Mouse (Mus musculus): ENCODE data around the gene Thap7. TPM values are rescaled to one million over a fixed set of nuclear protein-coding genes. Genes with fewer than 3 reads are reported as not detected.
A peak's percentile ranks its signal among the peaks of the same experiment; 100 is the strongest.

Thap7 gene
- 45.1 and 46.5 TPM in 2 replicates for polyA plus RNA-seq (2014; fragmentation: Nextera tagmentation; extraction: Ambion mirVana)

DNA sequence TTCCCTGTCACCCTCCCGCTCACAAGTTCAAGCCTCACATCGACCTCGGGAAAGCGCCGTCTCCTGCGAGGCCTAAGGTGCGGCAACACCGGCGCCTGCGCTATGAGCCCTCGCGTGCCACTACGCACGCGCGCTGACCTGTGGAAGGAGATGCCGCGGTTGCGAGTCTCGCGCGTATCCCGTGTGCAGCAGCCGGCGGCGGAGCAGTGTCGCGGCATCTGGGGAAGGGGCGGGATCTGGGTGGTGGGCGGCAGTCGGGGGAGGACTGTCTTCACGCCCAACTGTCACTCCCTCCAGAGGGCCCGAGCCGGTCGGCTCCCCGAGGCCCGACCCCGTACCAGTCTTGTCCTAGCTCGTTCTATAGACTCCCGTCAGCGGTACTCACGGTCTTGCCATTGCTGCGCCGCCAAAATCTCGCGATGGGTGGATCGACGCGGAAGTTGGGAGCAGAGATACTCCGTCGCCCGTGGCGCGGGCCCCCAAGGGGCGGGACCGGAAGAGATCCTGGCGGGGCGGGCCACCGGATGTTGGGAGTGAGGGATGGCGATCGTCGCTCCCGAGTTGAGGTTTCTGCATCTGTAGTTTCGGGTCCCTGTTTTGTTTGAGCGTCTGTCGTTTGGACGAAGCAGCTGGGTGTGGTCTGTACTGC, at the start of gene Thap7:
Gene Thap7 (minus strand): TSS at position 497 of the 649 bp plus-strand sequence.
- Histone ChIP-seq H3K36me3 (ENCODE audit: control insufficient read depth, insufficient read depth, low read length) (peaks cover 17% of the 10 kb centered on the region; the same call in 1 of the 2 replicates), H3K4me1 (replicated peaks; ENCODE audit: control insufficient read depth, insufficient read depth, low read length) (peaks cover 12% of the 10 kb centered on the region), H3K9me3 (ENCODE audit: control insufficient read depth, low read length) (no peaks in the 10 kb centered on the region), H3K4me2 (peak within 1 kb of the TSS; percentile 98), H3K9ac (ENCODE audit: low read depth, low read length) (peak within 1 kb of the TSS; percentile 88), H3K4me3 (ENCODE audit: low read depth, low read length) (peak within 1 kb of the TSS; percentile 80), H3K27ac (ENCODE audit: low read depth, low read length) (peak within 1 kb of the TSS; percentile 94), H3K27me3 (replicated peaks; ENCODE audit: control insufficient read depth, insufficient read depth, low read length) (no peaks in the 10 kb centered on the region)
- DNase-seq (ENCODE audit: low spot score): peak; percentile 98
- ATAC-seq (replicated peaks; ENCODE audit: low FRiP score): peak; percentile 95
- 0% methylated on average over 67 of the region's 67 CpGs for WGBS

DNA sequence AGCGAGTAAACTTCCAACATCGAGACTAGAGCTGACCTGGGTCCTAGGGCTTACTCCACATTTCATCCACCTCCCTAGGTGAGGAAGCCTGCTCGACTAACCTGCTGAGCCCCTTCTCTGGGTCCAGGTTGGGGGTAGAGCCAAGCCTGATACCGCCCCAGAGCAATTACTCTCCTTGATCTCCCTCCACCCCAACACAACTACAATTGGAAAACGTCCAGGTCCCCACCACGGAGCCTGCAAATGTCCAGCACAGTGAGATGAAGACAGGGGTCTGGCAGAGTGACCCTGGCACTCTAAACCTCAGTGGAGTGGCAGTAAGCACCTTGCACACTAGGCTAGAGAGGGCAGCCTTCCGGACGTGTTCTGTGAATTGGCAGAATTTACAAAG, 45.9 kb upstream of the Thap7 start:
- peaks cover 47% of the 10 kb centered on the region for H3K27me3 ChIP-seq (replicated peaks; ENCODE audit: control insufficient read depth, insufficient read depth, low read length)
- H3K27ac ChIP-seq (ENCODE audit: low read depth, low read length): no peak overlapping the region

DNA sequence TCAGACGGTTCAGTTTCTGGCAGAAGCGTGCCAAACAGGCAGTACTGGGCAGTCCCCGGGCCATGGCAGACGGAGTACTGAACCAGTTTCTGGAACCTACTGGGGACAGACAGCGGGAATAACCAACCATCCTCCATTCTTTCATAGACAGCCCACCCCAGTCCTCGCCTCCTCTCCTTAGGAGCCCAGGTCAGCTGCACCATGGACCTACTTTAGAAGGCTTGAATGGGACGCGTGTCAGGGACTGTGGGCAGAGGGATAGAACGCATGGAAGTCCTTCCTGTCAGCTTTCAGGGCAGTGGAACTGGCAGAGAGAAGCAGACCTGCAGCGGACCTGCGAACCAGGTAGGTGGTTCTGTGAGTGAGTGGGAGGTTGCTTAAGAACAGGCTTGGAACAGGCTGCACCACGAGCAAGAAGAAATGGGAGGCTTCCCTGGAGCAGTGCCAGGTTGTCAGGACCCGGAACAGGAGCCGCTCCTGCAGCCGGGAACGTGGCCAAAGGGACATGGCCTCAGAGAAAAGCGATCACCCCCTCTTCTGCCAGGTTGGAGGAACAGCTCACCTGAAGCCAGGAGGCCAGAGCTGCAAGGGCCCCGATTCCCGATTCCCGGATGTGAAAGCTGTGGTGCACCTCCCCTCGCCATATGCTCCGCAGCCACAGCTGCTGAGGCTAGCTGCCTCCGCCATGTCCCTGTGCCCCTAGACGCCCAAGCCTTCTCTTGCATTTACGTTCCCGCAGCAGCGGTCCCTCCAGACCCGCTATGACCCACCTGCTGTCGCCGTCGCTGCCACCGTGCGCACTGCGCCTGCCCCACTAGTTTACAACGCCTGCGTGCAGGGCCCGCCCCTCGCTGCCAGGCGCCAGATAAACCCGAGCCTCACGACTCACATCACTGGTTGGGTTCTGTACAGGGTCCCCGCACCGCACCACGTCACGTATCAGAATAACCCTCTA, 45.2 kb upstream of the Thap7 start:
- Histone ChIP-seq H3K4me2 (peak overlapping the region; percentile 73), H3K4me3 (ENCODE audit: low read depth, low read length) (peak overlapping the region; percentile 47), H3K27ac (ENCODE audit: low read depth, low read length) (no peak overlapping the region), H3K36me3 (ENCODE audit: control insufficient read depth, insufficient read depth, low read length) (no peaks in the 10 kb centered on the region), H3K4me1 (replicated peaks; ENCODE audit: control insufficient read depth, insufficient read depth, low read length) (peaks cover 4% of the 10 kb centered on the region; the same call in 1 of the 2 replicates), H3K27me3 (replicated peaks; ENCODE audit: control insufficient read depth, insufficient read depth, low read length) (peaks cover 48% of the 10 kb centered on the region), H3K9ac (ENCODE audit: low read depth, low read length) (peak overlapping the region; percentile 11), H3K9me3 (ENCODE audit: control insufficient read depth, low read length) (no peaks in the 10 kb centered on the region)
- WGBS: 15% methylated on average over 45 of the region's 45 CpGs
- DNase-seq (ENCODE audit: low spot score) (peak; percentile 50), ATAC-seq (replicated peaks; ENCODE audit: low FRiP score) (peak; percentile 58; the same call in 1 of the 2 replicates)

More for the DNA sequence above, 45.9 kb upstream of the Thap7 start:
- Histone ChIP-seq H3K4me3 (ENCODE audit: low read depth, low read length) (peak overlapping the region; percentile 47), H3K4me1 (replicated peaks; ENCODE audit: control insufficient read depth, insufficient read depth, low read length) (peaks cover 4% of the 10 kb centered on the region; the same call in 1 of the 2 replicates), H3K4me2 (peak overlapping the region; percentile 73), H3K9me3 (ENCODE audit: control insufficient read depth, low read length) (no peaks in the 10 kb centered on the region), H3K36me3 (ENCODE audit: control insufficient read depth, insufficient read depth, low read length) (no peaks in the 10 kb centered on the region), H3K9ac (ENCODE audit: low read depth, low read length) (peak overlapping the region; percentile 11; the same call in 1 of the 2 replicates)
- ATAC-seq (replicated peaks; ENCODE audit: low FRiP score) (no peak), DNase-seq (ENCODE audit: low spot score) (no peak)
- 31% methylated on average over 8 of the region's 8 CpGs for WGBS

DNA sequence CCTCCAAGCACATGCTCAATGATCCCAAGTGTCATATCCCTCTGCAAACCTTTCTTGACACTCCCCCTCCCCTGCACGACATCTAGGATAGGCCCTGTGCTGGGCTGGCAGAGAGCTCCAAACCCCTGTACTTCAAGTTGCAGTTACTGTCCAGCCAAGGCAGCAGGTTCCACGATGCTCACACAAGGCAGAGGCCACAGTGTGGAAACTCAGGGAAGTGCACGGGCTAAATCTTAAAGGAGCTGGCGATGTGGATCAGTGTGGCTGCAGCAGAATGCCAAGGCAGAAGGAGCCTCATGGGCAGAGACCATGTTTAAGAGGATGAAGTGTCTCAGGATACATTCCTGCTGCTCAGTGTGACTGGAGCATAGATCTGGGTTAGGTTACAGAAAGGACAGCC, 35.2 kb upstream of the Thap7 start:
- Histone ChIP-seq H3K4me2 (no peak overlapping the region), H3K9me3 (ENCODE audit: control insufficient read depth, low read length) (no peaks in the 10 kb centered on the region), H3K27ac (ENCODE audit: low read depth, low read length) (no peak overlapping the region), H3K4me1 (replicated peaks; ENCODE audit: control insufficient read depth, insufficient read depth, low read length) (peaks cover 5% of the 10 kb centered on the region), H3K9ac (ENCODE audit: low read depth, low read length) (no peak overlapping the region), H3K4me3 (ENCODE audit: low read depth, low read length) (no peak overlapping the region), H3K36me3 (ENCODE audit: control insufficient read depth, insufficient read depth, low read length) (no peaks in the 10 kb centered on the region), H3K27me3 (replicated peaks; ENCODE audit: control insufficient read depth, insufficient read depth, low read length) (peaks cover 2% of the 10 kb centered on the region; the same call in 1 of the 2 replicates)
- DNase-seq (ENCODE audit: low spot score) (no peak), ATAC-seq (replicated peaks; ENCODE audit: low FRiP score) (no peak)
- WGBS: 32% methylated on average over 4 of the region's 4 CpGs

DNA sequence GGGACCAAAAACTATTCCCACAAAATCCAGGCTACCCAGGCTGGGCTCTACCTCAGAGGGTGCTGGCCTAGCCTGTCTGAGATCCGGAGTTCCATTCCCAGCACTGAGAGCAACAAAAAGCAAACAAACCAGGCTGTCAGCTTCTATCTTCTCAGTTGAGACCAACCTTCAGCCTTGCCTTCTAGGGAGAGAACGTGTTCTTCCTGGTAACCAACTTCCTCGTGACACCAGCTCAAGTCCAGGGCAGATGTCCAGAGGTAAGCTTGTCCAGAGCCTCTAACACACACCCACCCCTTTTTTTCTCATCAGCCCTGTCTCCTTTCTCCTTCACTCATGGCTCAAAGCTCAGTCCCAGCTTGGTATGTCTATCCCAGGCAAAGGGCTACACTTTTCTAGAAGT, 33.8 kb upstream of the Thap7 start:
- Histone ChIP-seq H3K27me3 (replicated peaks; ENCODE audit: control insufficient read depth, insufficient read depth, low read length) (peaks cover 2% of the 10 kb centered on the region; the same call in 1 of the 2 replicates), H3K4me1 (replicated peaks; ENCODE audit: control insufficient read depth, insufficient read depth, low read length) (peaks cover 14% of the 10 kb centered on the region)
- WGBS: 51% methylated on average over 3 of the region's 3 CpGs

DNA sequence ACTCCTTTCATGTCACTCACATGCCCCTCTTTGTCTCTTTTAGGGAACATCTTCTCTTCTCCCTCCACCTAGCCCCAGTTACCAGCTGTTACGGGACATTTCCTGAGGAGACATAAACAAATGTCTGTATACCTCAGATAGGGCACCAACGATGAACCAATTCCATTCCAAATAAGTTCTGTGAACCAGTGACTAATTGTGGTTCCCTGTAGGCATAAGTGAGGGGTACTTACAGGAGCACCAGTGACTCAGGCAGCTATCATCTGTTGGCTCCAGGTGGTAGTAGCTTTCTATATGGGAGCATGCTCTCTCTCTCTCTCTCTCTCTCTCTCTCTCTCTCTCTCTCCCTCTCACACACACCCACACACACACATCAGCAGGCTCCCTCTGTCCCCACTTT, 33.3 kb upstream of the Thap7 start:
- no peak overlapping the region for H3K4me2 ChIP-seq
- no peaks in the 10 kb centered on the region for H3K9me3 ChIP-seq (ENCODE audit: control insufficient read depth, low read length)
- H3K36me3 ChIP-seq (ENCODE audit: control insufficient read depth, insufficient read depth, low read length): no peaks in the 10 kb centered on the region
- H3K27ac ChIP-seq (ENCODE audit: low read depth, low read length): no peak overlapping the region
- H3K27me3 ChIP-seq (replicated peaks; ENCODE audit: control insufficient read depth, insufficient read depth, low read length): peaks cover 2% of the 10 kb centered on the region; the same call in 1 of the 2 replicates
- ATAC-seq (replicated peaks; ENCODE audit: low FRiP score) (no peak), DNase-seq (ENCODE audit: low spot score) (no peak)
- H3K9ac ChIP-seq (ENCODE audit: low read depth, low read length): no peak overlapping the region
- H3K4me3 ChIP-seq (ENCODE audit: low read depth, low read length): no peak overlapping the region
- 41% methylated on average over 2 of the region's 2 CpGs for WGBS
- H3K4me1 ChIP-seq (replicated peaks; ENCODE audit: control insufficient read depth, insufficient read depth, low read length): peaks cover 18% of the 10 kb centered on the region

More for the DNA sequence above, 33.8 kb upstream of the Thap7 start:
- no peaks in the 10 kb centered on the region for H3K36me3 ChIP-seq (ENCODE audit: control insufficient read depth, insufficient read depth, low read length)
- DNase-seq (ENCODE audit: low spot score) (no peak), ATAC-seq (replicated peaks; ENCODE audit: low FRiP score) (no peak)
- H3K9me3 ChIP-seq (ENCODE audit: control insufficient read depth, low read length): no peaks in the 10 kb centered on the region
- no peak overlapping the region for H3K4me2 ChIP-seq
- no peak overlapping the region for H3K27ac ChIP-seq (ENCODE audit: low read depth, low read length)
- no peak overlapping the region for H3K4me3 ChIP-seq (ENCODE audit: low read depth, low read length)
- no peak overlapping the region for H3K9ac ChIP-seq (ENCODE audit: low read depth, low read length)

DNA sequence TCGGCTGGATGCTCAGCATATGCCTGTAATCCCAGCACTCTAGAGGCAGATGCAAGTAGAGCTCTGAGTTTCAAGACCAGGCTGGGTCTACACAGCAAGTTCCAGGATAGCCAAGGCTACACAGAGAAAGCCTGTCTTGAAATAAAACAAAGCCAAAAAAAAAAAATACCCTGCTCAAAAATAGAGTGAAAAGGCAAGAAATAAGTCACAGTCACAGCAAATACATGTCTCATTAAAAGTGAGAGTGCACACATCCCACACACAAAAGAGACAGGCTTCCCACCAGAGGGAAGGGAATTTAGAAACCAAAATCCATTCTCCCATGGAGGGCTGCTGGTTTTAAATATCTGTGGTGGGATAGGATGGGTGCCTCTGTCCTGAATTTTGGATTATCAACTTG, 32.6 kb upstream of the Thap7 start:
- no peak overlapping the region for H3K27ac ChIP-seq (ENCODE audit: low read depth, low read length)
- H3K27me3 ChIP-seq (replicated peaks; ENCODE audit: control insufficient read depth, insufficient read depth, low read length): peaks cover 2% of the 10 kb centered on the region; the same call in 1 of the 2 replicates
- 35% methylated on average over 1 of the region's 1 CpGs for WGBS

DNA sequence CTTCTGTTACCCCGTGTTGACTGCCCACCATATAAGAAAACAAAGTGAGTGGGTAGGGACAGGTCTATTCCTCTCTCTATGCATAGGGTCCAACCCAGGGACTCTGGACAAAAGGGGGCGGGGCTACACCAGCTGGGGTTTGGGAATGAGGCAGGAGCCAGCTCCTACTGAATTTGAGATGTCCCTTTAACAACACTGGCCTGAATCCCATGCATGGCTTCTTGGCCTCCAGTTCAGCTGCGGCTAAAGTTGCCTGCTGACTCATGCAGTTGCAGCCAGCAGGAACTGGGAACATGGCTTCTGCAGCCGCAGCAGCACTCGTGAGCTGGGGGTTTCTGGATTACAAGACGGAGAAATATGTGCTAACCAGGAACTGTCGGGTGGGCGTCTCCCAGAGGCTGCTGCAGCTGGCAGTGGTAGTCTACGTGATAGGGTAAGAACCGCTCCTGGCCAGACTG, 30.8 kb upstream of the Thap7 start, which contains the start of gene P2rx6:
Gene P2rx6 (plus strand): TSS at position 135 of the 458 bp plus-strand sequence.
- ATAC-seq (replicated peaks; ENCODE audit: low FRiP score) (no peak), DNase-seq (ENCODE audit: low spot score) (peak; percentile 55)
- Histone ChIP-seq H3K4me2 (peak within 1 kb of the TSS; percentile 62), H3K36me3 (ENCODE audit: control insufficient read depth, insufficient read depth, low read length) (no peaks in the 10 kb centered on the region), H3K4me1 (replicated peaks; ENCODE audit: control insufficient read depth, insufficient read depth, low read length) (peaks cover 30% of the 10 kb centered on the region), H3K9ac (ENCODE audit: low read depth, low read length) (peak within 1 kb of the TSS; percentile 37; the same call in 1 of the 2 replicates), H3K9me3 (ENCODE audit: control insufficient read depth, low read length) (no peaks in the 10 kb centered on the region), H3K27ac (ENCODE audit: low read depth, low read length) (no peak within 1 kb of the TSS), H3K4me3 (ENCODE audit: low read depth, low read length) (peak within 1 kb of the TSS; percentile 23), H3K27me3 (replicated peaks; ENCODE audit: control insufficient read depth, insufficient read depth, low read length) (no peaks in the 10 kb centered on the region)
- WGBS: 2% methylated on average over 10 of the region's 10 CpGs

More for the DNA sequence above, 32.6 kb upstream of the Thap7 start:
- H3K9me3 ChIP-seq (ENCODE audit: control insufficient read depth, low read length): no peaks in the 10 kb centered on the region
- ATAC-seq (replicated peaks; ENCODE audit: low FRiP score) (no peak), DNase-seq (ENCODE audit: low spot score) (no peak)
- H3K36me3 ChIP-seq (ENCODE audit: control insufficient read depth, insufficient read depth, low read length): no peaks in the 10 kb centered on the region
- no peak overlapping the region for H3K4me2 ChIP-seq
- H3K4me3 ChIP-seq (ENCODE audit: low read depth, low read length): no peak overlapping the region
- peaks cover 24% of the 10 kb centered on the region for H3K4me1 ChIP-seq (replicated peaks; ENCODE audit: control insufficient read depth, insufficient read depth, low read length)
- H3K9ac ChIP-seq (ENCODE audit: low read depth, low read length): no peak overlapping the region

All from liver, embryonic 11.5 days (tissue).